Mouse (Mus musculus) intestine, postnatal 0 days (tissue): ENCODE results near the gene Slc50a1. TPM values are rescaled to one million over a fixed set of nuclear protein-coding genes. Genes with fewer than 3 reads are reported as not detected.

Experiments
- ATAC-seq: fragments of 200-750 bp; cut with Nextera tagmentation; 2 replicates; pipeline ENCODE4 v1.8.0; 2017; ENCODE audit warnings: mild to moderate bottlenecking, moderate TSS enrichment, moderate library complexity
- H3K27ac ChIP-seq: fragments of 300-500 bp; sonication (generic); 2 replicates; pipeline ENCODE4 v1.5.1; 2014; ENCODE audit warnings: mild to moderate bottlenecking, low read depth, low read length, moderate library complexity
- H3K27me3 ChIP-seq: fragments of 300-500 bp; sonication (generic); replicated peaks from 2 replicates; pipeline ENCODE4 v1.6.1; 2014; ENCODE audit warnings: low read length, mixed read lengths; ENCODE audit not compliant: control insufficient read depth, insufficient read depth
- H3K36me3 ChIP-seq: fragments of 300-500 bp; sonication (generic); 2 replicates; pipeline ENCODE4 v1.6.1; 2014; ENCODE audit warnings: mild to moderate bottlenecking, moderate library complexity; ENCODE audit not compliant: control insufficient read depth, insufficient read depth
- H3K4me1 ChIP-seq: fragments of 300-500 bp; sonication (generic); replicated peaks from 2 replicates; pipeline ENCODE4 v1.6.1; 2014; ENCODE audit warnings: antibody characterized with exemption, low read length, mixed read lengths; ENCODE audit not compliant: control insufficient read depth, insufficient read depth
- H3K4me2 ChIP-seq: fragments of 300-500 bp; sonication (generic); replicated peaks from 2 replicates; pipeline ENCODE4 v1.6.1; 2014; ENCODE audit warnings: low read depth, mild to moderate bottlenecking, moderate library complexity
- H3K4me3 ChIP-seq: fragments of 300-500 bp; sonication (generic); 2 replicates; pipeline ENCODE4 v1.5.1; 2014; ENCODE audit warnings: low read depth, low read length
- H3K9ac ChIP-seq: fragments of 300-500 bp; sonication (generic); 2 replicates; pipeline ENCODE4 v1.6.1; 2014; ENCODE audit warnings: mild to moderate bottlenecking, low read depth, low read length
- H3K9me3 ChIP-seq: fragments of 300-500 bp; sonication (generic); 2 replicates; pipeline ENCODE4 v1.6.1; 2016; ENCODE audit warnings: mixed run types; ENCODE audit not compliant: control insufficient read depth
- CTCF ChIP-seq: sonication (generic); IDR thresholded peaks from 2 replicates; pipeline ENCODE4 v1.5.1; 2016; ENCODE audit warnings: low read depth, mild to moderate bottlenecking, control low read depth, antibody characterized with exemption, moderate library complexity
- WGBS: fragments of 180-500 bp; shearing (Covaris S2); extraction: QIAGEN DNeasy Blood & Tissue Kit; methylation state at CpG from one replicate; pipeline ENCODE4 v1.1.7; 2014; 5-methylcytosine and 5-hydroxymethylcytosine counted together
- polyA plus RNA-seq: library from polyadenylated mRNA; unstranded; fragments of >200 nt; fragmentation: Nextera tagmentation; extraction: Ambion mirVana; gene quantifications from 2 replicates; pipeline ENCODE4 v1.2.1, GENCODE M21; 2015

Slc50a1 gene
- polyA plus RNA-seq, 1 experiment from 2014 or later: 57.4 TPM

GRCm38 (mm10) chr3:89298908-89299307 lies 28.5 kb upstream of the Slc50a1 start:
- Histone ChIP-seq H3K27me3 (no peaks in the 10 kb centered on the region), H3K9me3 (no peaks in the 10 kb centered on the region), H3K4me3 (no peak overlapping the region), H3K4me1 (peaks cover 10% of the 10 kb centered on the region; the same call in 1 of the 2 replicates), H3K27ac (peak overlapping the region; percentile 91), H3K9ac (peak overlapping the region; percentile 35; the same call in 1 of the 2 replicates), H3K4me2 (peak overlapping the region; percentile 56), H3K36me3 (no peaks in the 10 kb centered on the region)
- WGBS: 75% methylated on average over 6 of the region's 6 CpGs
- no peak for TF ChIP-seq CTCF
- no peak for ATAC-seq

GRCm38 (mm10) chr3:89296761-89297396 lies 26.5 kb upstream of the Slc50a1 start:
- H3K9me3 ChIP-seq: no peaks in the 10 kb centered on the region
- no peak overlapping the region for H3K27ac ChIP-seq
- peaks cover 10% of the 10 kb centered on the region for H3K4me1 ChIP-seq
- no peak for ATAC-seq
- no peak overlapping the region for H3K4me2 ChIP-seq
- H3K4me3 ChIP-seq: no peak overlapping the region
- 68% methylated on average over 11 of the region's 11 CpGs for WGBS
- no peaks in the 10 kb centered on the region for H3K27me3 ChIP-seq
- no peak for TF ChIP-seq CTCF
- H3K9ac ChIP-seq: no peak overlapping the region
- no peaks in the 10 kb centered on the region for H3K36me3 ChIP-seq

- 0 out of 2 replicates have a peak overlapping the region, but pooled peaks have one; percentile 7 for H3K27ac ChIP-seq
- H3K9me3 ChIP-seq: no peaks in the 10 kb centered on the region
- no peak overlapping the region for H3K4me2 ChIP-seq
- no peak for ATAC-seq
- no peak overlapping the region for H3K4me3 ChIP-seq
- no peak overlapping the region for H3K9ac ChIP-seq
- no peaks in the 10 kb centered on the region for H3K36me3 ChIP-seq
- H3K27me3 ChIP-seq: no peaks in the 10 kb centered on the region
- 63% methylated on average over 8 of the region's 8 CpGs for WGBS
- peaks cover 10% of the 10 kb centered on the region for H3K4me1 ChIP-seq
- TF ChIP-seq CTCF: no peak
Measured at GRCm38 (mm10) chr3:89295685-89296230, 25.4 kb upstream of the Slc50a1 start.

- Histone ChIP-seq H3K27me3 (no peaks in the 10 kb centered on the region), H3K9ac (no peak overlapping the region), H3K27ac (peak overlapping the region; percentile 88), H3K36me3 (no peaks in the 10 kb centered on the region), H3K4me3 (no peak overlapping the region), H3K4me1 (peaks cover 7% of the 10 kb centered on the region), H3K4me2 (no peak overlapping the region), H3K9me3 (no peaks in the 10 kb centered on the region)
- peak; percentile 44 for ATAC-seq
- TF ChIP-seq CTCF: no peak
- WGBS: 52% methylated on average over 5 of the region's 5 CpGs
Measured at GRCm38 (mm10) chr3:89294195-89294594, 23.8 kb upstream of the Slc50a1 start.

- Histone ChIP-seq H3K4me3 (no peak overlapping the region), H3K4me1 (peaks cover 2% of the 10 kb centered on the region), H3K4me2 (no peak overlapping the region), H3K9ac (no peak overlapping the region), H3K9me3 (no peaks in the 10 kb centered on the region), H3K36me3 (no peaks in the 10 kb centered on the region), H3K27ac (peak overlapping the region; percentile 88), H3K27me3 (no peaks in the 10 kb centered on the region)
- TF ChIP-seq CTCF: no peak
- ATAC-seq: peak; percentile 90
- WGBS: 48% methylated on average over 11 of the region's 11 CpGs
Measured at GRCm38 (mm10) chr3:89293247-89293918, 23.0 kb upstream of the Slc50a1 start.

GRCm38 (mm10) chr3:89292303-89292702 lies 21.9 kb upstream of the Slc50a1 start:
- Histone ChIP-seq H3K27ac (peak overlapping the region; percentile 88), H3K4me1 (peaks cover 2% of the 10 kb centered on the region), H3K27me3 (no peaks in the 10 kb centered on the region), H3K9ac (no peak overlapping the region), H3K4me2 (no peak overlapping the region), H3K9me3 (no peaks in the 10 kb centered on the region), H3K36me3 (no peaks in the 10 kb centered on the region), H3K4me3 (no peak overlapping the region)
- WGBS: 79% methylated on average over 5 of the region's 5 CpGs
- ATAC-seq: no peak
- TF ChIP-seq CTCF: no peak
